Mouse (Mus musculus) heart, postnatal 0 days (tissue): ENCODE data around the gene Tmem164.

Experiments
- CTCF ChIP-seq: IDR thresholded peaks from 2 replicates; pipeline ENCODE4 v1.5.1; 2016; ENCODE audit warnings: antibody characterized with exemption, control low read depth, low read depth
- EP300 ChIP-seq: IDR thresholded peaks from 2 replicates; pipeline ENCODE4 v1.6.1; 2016; ENCODE audit warnings: antibody characterized with exemption, low read depth

GRCm38 (mm10) chrX:142677193-142677592, 4.0 kb upstream of the Tmem164 start:
- TF ChIP-seq CTCF (no peak), EP300 (no peak)
